Mouse (Mus musculus) E14TG2a.4 (cell line): ENCODE results near the gene Gpc5.

Experiments
- CTCF ChIP-seq: conservative IDR thresholded peaks from 2 replicates; pipeline ENCODE4 v1.5.1; 2014; ENCODE audit warnings: low read length
- POU5F1 ChIP-seq: IDR thresholded peaks from 2 replicates; pipeline ENCODE4 v1.6.1; 2014; ENCODE audit warnings: low read length, borderline replicate concordance

GRCm38 (mm10) chr14:115118626-115119025, 26.6 kb downstream of the Gpc5 start:
- TF ChIP-seq CTCF (no peak), POU5F1 (no peak)
